Mouse (Mus musculus) erythroblast, embryonic 14.5 days (primary cell): ENCODE measurements around the gene Magi1.

Experiments used
- GATA1 ChIP-seq: IDR thresholded peaks from 2 replicates; pipeline ENCODE4 v1.6.1; 2012; ENCODE audit warnings: low read length, inconsistent platforms, mixed read lengths
- TAL1 ChIP-seq: IDR thresholded peaks from 3 replicates; pipeline ENCODE4 v1.6.1; 2012; ENCODE audit warnings: low read length, inconsistent platforms, mixed read lengths

DNA sequence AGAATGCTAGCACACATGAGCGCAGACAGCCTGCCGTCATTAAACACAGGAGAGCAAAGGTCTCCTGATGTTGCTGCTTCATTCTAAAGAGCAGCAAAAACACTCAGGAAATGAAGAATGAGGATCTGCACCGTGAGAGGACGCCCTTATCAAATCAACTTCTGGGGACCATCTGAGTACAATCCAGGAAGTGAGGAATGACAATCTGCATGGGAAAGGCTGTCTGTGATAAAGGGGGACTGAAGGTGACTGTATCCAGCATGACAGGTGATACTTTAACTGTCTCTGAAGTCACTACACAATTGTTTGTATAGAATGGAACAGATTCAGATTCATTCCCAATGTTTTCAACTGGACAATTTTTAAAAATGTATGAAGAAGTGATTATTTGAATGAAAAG, 456.8 kb downstream of the Magi1 start:
- TF ChIP-seq GATA1 (no peak), TAL1 (no peak)
